Mouse (Mus musculus) liver, embryonic 14.5 days (tissue): ENCODE results near the gene Slc41a3.

Source experiments
- CTCF ChIP-seq: IDR thresholded peaks from 2 replicates; pipeline ENCODE4 v1.5.1; 2016; ENCODE audit warnings: antibody characterized with exemption, low read depth, control low read depth
- EP300 ChIP-seq: IDR thresholded peaks from 2 replicates; pipeline ENCODE4 v1.6.1; 2016; ENCODE audit warnings: antibody characterized with exemption, low read depth

- TF ChIP-seq CTCF (no peak), EP300 (no peak)
These were observed 36.6 kb upstream of the Slc41a3 start for GRCm38 (mm10) chr6:90567928-90568327.
